Mouse (Mus musculus) lung, postnatal 25 days (tissue): ENCODE measurements around the gene Gm26741.

Source experiments
- DNase-seq: peaks from one replicate; pipeline ENCODE4 v3.0.0; 2022; ENCODE audit warnings: low spot score

Gene Gm26741

DNA sequence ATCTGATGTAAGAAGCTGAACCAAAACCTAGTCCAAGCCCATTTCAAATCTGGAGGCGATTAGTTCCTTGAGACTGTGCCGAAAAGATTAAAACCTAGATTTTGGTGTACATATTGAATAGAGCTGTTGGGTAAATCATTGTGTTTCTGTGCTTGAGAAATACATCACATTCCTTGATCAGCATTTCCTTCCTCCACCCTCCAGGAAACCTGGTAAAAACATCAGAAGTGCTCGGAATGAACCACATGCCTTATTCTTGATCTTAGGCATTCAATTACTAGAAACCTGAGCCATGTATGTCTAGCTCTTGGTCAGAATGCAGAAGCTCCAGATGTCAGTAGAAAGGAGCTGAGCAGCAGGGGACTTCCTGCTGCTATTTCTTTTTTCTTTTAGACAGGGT lies 30.9 kb downstream of the Gm26741 start:
- DNase-seq: no peak

- DNase-seq: no peak
Observed at GRCm38 (mm10) chr10:52391208-52391607, 32.6 kb downstream of the Gm26741 start.

- no peak for DNase-seq
Observed at GRCm38 (mm10) chr10:52396647-52397046, 38.1 kb downstream of the Gm26741 start.

DNA sequence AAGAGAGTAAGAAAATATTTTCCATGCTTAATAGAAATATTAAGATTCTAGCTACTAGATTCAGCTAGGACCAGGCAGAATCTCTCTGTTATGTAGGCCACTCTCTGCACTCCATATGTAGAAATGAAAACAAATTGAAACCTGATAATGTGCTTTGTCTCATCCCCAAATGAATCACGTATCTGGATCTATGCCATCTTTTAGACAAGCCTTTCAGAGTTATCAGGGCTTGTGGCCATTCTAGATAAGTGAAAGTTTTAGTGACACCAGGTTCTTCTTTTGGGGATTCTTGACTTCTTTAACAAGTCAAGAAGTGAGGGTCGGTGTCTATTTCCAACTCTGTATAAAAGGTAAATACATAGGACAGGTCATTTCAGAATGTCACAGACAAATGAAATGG lies 40.1 kb downstream of the Gm26741 start:
- DNase-seq: no peak

- no peak for DNase-seq
Observed at GRCm38 (mm10) chr10:52399722-52400121, 41.2 kb downstream of the Gm26741 start.

DNA sequence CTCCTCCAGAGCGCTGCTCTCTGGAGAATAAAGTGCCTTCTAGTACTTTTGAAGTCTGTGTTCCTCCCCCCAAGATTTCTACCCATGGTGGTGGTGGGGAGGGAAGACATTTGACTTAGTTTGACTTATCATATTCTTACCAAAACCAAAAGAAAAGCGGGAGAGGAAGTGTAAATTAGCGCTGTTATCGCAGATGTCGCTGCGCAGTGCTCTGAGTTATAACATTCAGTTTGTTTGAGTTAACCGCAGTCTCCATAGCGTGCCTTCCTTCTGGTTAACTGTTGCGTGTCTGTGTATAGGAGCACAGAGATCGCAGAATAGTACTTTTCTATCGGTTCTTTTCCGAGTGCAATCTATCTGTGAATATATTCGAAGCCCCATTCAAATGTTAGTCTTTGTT lies 46.6 kb downstream of the Gm26741 start:
- no peak for DNase-seq

DNA sequence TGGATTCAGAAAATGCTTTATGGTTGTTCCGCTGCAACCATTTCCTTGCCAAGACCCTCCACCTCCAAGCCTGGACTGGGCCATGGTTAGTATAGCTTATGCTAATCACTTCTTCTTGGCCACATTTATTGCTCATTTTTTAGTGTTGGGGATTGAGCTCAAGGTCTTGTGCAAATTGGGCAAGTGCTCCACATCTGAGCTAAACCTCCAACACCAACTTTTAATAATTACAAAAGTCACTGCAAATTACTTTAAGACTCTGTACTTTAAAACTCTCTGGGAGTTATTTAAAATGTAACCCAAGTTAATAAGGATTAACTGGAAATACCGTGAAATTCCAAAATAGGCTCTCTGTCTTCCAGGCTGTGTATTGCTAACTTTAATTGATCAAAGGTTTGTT lies 49.0 kb downstream of the Gm26741 start:
- DNase-seq: no peak
